8 mouse cellular contexts compared by ENCODE assay signal in the genomic region with DNA sequence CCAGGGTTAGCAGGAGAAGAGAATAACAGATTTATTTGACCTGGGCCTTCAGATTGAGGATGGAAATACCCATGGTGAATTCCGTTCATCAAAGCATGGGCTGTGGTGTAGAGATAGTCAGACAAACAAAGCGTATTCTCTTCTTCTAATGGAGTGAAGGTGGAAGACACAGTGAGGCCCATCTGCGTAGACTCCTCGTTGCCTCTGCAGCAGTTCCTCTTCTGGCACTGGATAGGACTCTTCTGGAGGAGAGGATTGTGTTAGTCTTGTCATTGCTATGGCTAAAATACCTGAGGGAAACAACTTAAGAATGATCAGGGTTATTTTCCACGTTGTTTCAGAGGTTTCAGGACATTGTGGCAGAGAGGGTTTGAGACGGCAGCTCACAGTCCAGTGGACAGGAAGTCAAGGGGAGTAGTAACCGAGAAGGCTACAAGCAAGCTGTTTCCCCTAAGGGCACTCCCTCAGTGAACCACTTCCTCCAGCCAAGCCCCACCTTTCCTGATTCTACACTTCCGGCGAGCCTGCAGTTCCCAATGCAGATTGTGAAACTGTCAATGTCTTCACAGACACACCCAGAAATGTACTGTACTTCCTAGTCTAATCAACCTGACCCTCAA. TPM values are rescaled to one million over a fixed set of nuclear protein-coding genes. Genes with fewer than 3 reads are reported as not detected.
DNase-seq lines count a peak whose midpoint lies in the region; ATAC-seq and TF ChIP-seq lines count a peak whose summit lies in the region.

No protein-coding gene starts in this region.

- WGBS in heart, embryonic 15.5 days, result 68% methylated on average over 9 of the region's 9 CpGs

- H3K4me1 ChIP-seq in E14TG2a.4 (replicated peaks; ENCODE audit: low read depth, low read length), result peaks cover 50% of the 10 kb centered on the region
- peaks cover 9% of the 10 kb centered on the region for H3K4me1 ChIP-seq in heart, embryonic 15.5 days (replicated peaks)

- peak; percentile 47; the same call in 1 of the 2 replicates for ATAC-seq in heart, embryonic 15.5 days (replicated peaks; ENCODE audit: insufficient number of reproducible peaks, insufficient read depth, low FRiP score, low read depth)

- DNase-seq in A20 (ENCODE audit: low read depth, low spot score), result peak; percentile 49
- DNase-seq in liver, result peak; percentile 45
- peak; percentile 60 for DNase-seq in skeletal muscle tissue, adult 2 months (ENCODE audit: low read depth, low spot score)
- DNase-seq in MN1 (ENCODE audit: low spot score), result no peak
- no peak for DNase-seq in right cerebral cortex, postnatal 4 days
- no peak for DNase-seq in embryo, embryonic 11 days

- H3K9ac ChIP-seq in heart, embryonic 15.5 days, result no peak overlapping the region

- H3K27me3 ChIP-seq in E14TG2a.4 (ENCODE audit: insufficient read depth, low read length), result no peaks in the 10 kb centered on the region
- H3K27me3 ChIP-seq in heart, embryonic 15.5 days, result no peaks in the 10 kb centered on the region

- H3K4me3 ChIP-seq in E14TG2a.4 (replicated peaks; ENCODE audit: low read length), result peak overlapping the region; percentile 21
- no peak overlapping the region for H3K4me3 ChIP-seq in heart, embryonic 15.5 days

- no peak for TF ChIP-seq CTCF in E14TG2a.4 (conservative IDR thresholded peaks at IDR 0.05; ENCODE audit: low read length)

- peak overlapping the region; percentile 3; the same call in 1 of the 2 replicates for H3K4me2 ChIP-seq in heart, embryonic 15.5 days

- no peaks in the 10 kb centered on the region for H3K9me3 ChIP-seq in E14TG2a.4 (ENCODE audit: low read length)
- no peaks in the 10 kb centered on the region for H3K9me3 ChIP-seq in heart, embryonic 15.5 days (replicated peaks)

- H3K27ac ChIP-seq in heart, embryonic 15.5 days, result peak overlapping the region; percentile 65

- H3K36me3 ChIP-seq in E14TG2a.4 (ENCODE audit: insufficient read depth, low read length), result peaks cover 53% of the 10 kb centered on the region
- peaks cover 32% of the 10 kb centered on the region for H3K36me3 ChIP-seq in heart, embryonic 15.5 days

RNA-seq across cellular contexts. Expression of gene Gm20695, which starts 10.8 kb away (rescaled TPM):
- polyA plus RNA-seq in heart, embryonic 15.5 days (2015; fragmentation: Nextera tagmentation; extraction: Ambion mirVana), result 0.58 and 0.93 TPM in 2 replicates

RNA-seq across cellular contexts. Expression of gene Zfp597, which starts 10.9 kb away (rescaled TPM):
- polyA plus RNA-seq in heart, embryonic 15.5 days (2015; fragmentation: Nextera tagmentation; extraction: Ambion mirVana), result 5.3 and 5.4 TPM in 2 replicates

RNA-seq across cellular contexts. Expression of gene 1700037C18Rik, which starts 13.2 kb away (rescaled TPM):
- 7.7 and 8.5 TPM in 2 replicates for polyA plus RNA-seq in heart, embryonic 15.5 days (2015; fragmentation: Nextera tagmentation; extraction: Ambion mirVana)

RNA-seq across cellular contexts. Expression of gene Cluap1, which starts 13.3 kb away (rescaled TPM):
- polyA plus RNA-seq in heart, embryonic 15.5 days (2015; fragmentation: Nextera tagmentation; extraction: Ambion mirVana), result 14.2 and 15.6 TPM in 2 replicates

RNA-seq across cellular contexts. Expression of gene Naa60, which starts 23.1 kb away (rescaled TPM):
- polyA plus RNA-seq in heart, embryonic 15.5 days (2015; fragmentation: Nextera tagmentation; extraction: Ambion mirVana), result 29.6 and 40.6 TPM in 2 replicates

Comparison
In these comparisons a context has a peak if more than half of its experiments do, and no peak if none do; other contexts are left out.
1. DNase-seq: peak in A20 (single experiment), liver (single experiment) and skeletal muscle tissue, adult 2 months (single experiment); none in MN1 (single experiment), right cerebral cortex, postnatal 4 days (single experiment) and embryo, embryonic 11 days (single experiment).